Mouse (Mus musculus) testis, postnatal 14 days (tissue): ENCODE measurements around the gene Lag3.

Experiments
- DNase-seq: peaks from one replicate; pipeline ENCODE4 v3.0.0; 2021; ENCODE audit warnings: low spot score

Lag3 gene

GRCm38 (mm10) chr6:124919695-124920317 is 8.3 kb upstream of the Lag3 start, which contains the start of gene Ptms:
Ptms (minus strand) TSS chr6:124920103.
- peak; percentile 94 for DNase-seq

GRCm38 (mm10) chr6:124918890-124919627 is 7.6 kb upstream of the Lag3 start:
- no peak for DNase-seq

DNA sequence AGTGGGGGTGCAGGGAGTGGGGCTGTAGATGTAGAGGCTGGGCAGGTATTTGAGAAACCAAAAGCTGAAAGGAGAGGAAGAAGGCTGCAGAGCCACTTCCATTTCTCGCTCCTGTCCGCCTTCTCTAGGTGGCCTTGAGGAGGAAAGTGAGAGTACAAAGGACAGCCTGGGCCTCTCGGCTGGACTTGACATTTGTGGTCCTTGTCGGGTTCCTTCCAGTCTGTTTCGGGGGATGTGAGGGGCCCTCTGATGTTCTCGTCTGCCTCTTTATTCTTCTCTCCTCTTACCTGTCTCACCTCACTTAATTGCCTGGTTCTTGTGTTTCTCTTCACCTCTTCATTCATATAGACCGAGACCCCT is 6.8 kb upstream of the Lag3 start:
- DNase-seq: no peak

- DNase-seq: peak; percentile 91
Observed at GRCm38 (mm10) chr6:124917518-124918330, 6.2 kb upstream of the Lag3 start.

DNA sequence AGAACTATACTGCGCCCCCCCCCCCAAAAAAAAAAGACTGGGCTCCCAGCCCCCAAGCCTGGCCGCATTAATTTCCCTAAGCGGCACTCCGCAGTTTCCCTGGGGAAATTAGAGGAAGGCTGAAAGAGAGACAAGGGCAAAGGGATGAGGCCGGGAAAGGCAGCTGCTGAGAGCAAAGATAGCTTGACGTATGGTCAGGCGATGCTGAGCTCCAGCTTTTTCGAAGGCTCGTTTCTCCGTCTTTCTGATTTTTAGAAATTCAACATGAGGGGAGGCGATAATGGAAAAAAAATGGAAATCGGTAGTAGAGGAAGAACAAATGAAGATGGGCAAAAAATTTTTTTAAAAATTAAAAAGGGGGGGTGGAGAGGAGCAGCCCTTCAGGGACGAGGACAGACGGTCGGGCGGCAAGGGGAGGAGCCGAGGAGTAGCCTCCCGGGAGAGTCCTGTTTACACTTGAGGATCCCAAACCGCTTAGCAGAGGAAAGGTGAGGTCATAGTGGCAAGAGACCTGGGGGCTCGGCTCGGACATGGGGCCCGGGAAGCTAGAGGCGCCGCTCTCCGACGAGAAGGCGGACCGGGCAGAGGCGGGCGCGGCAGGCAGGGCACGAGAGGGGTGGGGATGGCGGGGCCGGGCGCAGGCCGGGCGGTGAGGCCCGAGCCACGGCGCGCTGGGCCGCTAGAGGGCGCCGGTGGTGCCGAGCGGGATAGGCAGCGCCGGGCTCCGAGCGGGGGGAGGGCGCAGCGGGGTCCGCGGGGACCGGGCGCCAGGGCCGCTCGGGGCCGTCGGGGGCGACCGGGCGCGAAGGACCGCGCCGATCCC is 5.4 kb upstream of the Lag3 start:
- DNase-seq: peak; percentile 87

GRCm38 (mm10) chr6:124915942-124916694 is 4.6 kb upstream of the Lag3 start:
- DNase-seq: no peak

DNA sequence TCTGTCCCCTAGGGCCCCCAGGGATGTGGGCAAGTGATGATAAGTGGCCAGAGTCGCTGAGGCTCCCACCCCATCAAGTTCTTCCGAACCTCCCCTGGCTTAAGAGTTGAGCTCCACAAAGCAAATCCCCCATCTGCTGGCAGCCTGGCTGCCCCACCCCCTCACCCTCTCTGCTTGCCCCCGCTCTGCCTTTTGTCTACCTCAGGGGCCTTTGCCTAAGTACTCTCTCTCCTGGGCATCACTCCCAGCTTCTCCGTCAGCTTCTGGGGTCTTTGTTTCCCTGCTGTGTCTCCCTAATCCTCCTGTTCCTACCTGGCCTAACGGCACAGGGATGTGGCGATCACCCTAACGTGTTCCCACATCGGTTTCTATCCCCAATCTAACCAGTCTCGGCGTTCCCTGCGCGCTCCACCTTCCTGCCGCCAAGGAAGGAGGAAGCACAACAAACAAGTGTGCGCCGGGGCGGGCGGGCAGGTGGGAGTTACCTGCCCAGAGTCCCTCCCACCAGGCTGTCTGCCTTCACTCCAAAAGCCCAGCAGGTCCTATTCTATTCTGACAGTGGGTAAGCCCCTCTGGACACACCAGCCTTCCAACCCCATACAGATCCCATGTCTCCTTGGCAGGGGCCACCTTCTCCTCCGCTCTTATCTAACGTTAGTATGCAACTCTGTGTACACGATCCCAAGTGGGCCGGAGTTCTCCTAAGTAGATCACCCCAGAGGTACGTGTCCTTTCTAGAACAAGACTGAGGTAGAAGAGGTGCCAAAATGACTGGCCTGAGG is 3.8 kb upstream of the Lag3 start:
- DNase-seq: no peak

DNA sequence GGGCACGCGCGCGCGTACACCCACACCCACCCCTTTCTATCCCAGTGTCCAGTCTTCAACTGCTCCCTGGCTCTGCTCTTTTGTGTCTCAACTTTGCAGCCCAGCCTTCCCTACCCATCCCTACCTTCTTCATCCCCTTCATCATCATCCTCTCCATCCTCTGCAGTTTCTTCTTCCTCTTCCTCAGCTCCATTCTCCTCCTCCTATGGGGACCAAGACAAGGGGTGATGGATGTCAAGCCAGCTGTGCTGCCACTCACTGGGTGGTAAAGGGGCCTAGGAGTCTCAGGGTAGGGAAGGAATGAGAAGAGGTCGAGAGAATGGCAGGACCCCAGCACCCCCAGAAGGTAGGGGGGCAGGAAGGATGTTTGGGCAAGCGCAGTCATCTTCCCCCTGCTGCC is 3.0 kb upstream of the Lag3 start:
- DNase-seq: no peak

GRCm38 (mm10) chr6:124913721-124914285 is 2.3 kb upstream of the Lag3 start:
- DNase-seq: no peak

DNA sequence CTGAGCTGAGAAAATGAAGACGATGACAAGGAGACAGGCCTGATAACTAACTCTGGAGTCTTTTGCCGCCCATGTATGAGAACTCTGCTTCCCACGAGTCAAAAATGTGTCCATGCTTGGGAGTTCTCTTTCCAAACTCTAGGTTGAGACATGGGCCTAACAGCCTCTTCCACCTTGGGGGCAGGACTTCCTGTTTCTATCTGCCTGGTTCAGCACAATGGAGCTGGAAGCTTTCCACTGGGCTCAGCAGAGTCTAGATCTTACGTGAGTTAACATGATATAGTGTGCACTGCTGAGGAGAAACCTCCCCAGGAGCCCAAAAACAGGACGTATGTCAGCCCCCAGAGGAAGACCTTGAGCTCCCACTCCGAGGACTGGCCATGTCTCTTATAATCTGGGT is 1.7 kb upstream of the Lag3 start:
- no peak for DNase-seq

GRCm38 (mm10) chr6:124910032-124910431 is 1.5 kb downstream of the Lag3 start:
- no peak for DNase-seq

GRCm38 (mm10) chr6:124907767-124908166 is 3.7 kb downstream of the Lag3 start:
- no peak for DNase-seq

- DNase-seq: no peak
Observed at GRCm38 (mm10) chr6:124904991-124905860, 6.3 kb downstream of the Lag3 start.

GRCm38 (mm10) chr6:124904161-124904981 is 7.1 kb downstream of the Lag3 start:
- peak; percentile 70 for DNase-seq

- DNase-seq: peak; percentile 87
Observed at GRCm38 (mm10) chr6:124903580-124904151, 7.8 kb downstream of the Lag3 start.

GRCm38 (mm10) chr6:124901851-124902250 is 9.7 kb downstream of the Lag3 start:
- DNase-seq: no peak

DNA sequence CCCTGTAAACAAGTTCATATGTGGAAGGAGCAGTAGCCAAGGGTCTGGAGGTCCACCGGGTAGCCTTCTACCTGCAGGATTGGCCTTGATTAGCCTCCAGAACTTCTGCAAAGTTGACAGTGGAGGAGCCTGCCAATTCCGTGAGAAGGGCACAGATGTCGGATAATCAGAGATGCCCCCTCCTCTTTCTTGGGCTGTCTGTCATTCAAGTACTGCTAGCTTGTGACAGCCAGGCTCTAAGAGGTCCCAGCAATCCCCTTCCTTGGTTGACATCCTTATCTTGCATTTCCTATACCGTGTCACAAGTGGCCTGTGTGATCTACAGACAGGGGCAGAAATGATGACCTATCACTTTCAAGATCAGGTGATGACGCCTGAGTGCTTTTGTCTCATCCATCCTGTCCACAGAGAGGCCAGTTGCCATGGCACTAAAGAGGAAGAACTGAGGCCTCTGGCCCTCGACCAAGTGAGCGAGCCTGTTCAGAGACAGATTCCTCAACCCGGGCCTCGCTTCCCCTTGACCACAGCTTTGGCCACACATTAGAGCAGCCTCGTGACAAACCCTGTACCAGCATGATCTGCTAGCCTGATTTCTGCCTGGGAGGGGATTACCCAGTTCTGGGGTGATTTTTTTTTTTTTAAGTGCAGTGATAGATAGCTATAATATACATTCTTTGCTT is 10.6 kb downstream of the Lag3 start:
- no peak for DNase-seq
